Mouse (Mus musculus) liver, adult 2 months (tissue): ENCODE measurements at regions not wholly inside any gene's neighbourhood (a gene's known extent, or its start where the extent isn't known, plus 50 kb on each side); places are given as distances from the start of the nearest gene placed in this dataset.

Experiments
- CTCF ChIP-seq: fragments of 200-500 bp; IDR thresholded peaks from 2 replicates; pipeline ENCODE4 v1.5.1; 2011; ENCODE audit warnings: low read depth, low read length, control low read depth
- POLR2A ChIP-seq: fragments of 200-500 bp; IDR thresholded peaks from 2 replicates; pipeline ENCODE4 v1.6.1; 2011; ENCODE audit warnings: low read length, control low read depth; ENCODE audit not compliant: insufficient read depth; ENCODE audit errors: extremely low read depth

GRCm38 (mm10) chr9:88270836-88271235 is 56.2 kb upstream of the Nt5e start:
- TF ChIP-seq CTCF, result no peak
- TF ChIP-seq POLR2A, result no peak
